ENCODE assay signal across 17 mouse cellular contexts in the genomic region with DNA sequence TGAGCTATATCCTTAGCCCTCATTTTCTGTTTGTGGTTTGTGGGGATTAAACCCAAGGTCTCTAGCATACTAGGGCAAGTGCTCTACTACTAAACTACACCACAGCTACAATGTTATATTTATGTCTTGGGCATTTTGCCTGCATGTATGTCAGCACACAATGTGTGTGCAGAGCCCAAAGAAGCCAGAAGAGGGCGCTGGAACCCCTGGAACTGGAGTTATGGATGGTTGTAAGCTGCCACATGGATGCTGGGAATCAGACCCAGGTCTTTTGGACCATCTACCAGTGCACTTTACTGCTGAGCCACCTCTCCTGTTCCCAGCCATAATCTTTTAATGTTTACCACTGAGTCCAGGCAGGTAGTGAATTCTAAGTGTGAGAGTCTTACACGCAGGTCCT. TPM values are rescaled to one million over a fixed set of nuclear protein-coding genes. Genes with fewer than 3 reads are reported as not detected.
DNase-seq lines count a peak whose midpoint lies in the region; ATAC-seq and TF ChIP-seq lines count a peak whose summit lies in the region.
"Had no signal": no experiment of that assay in that cellular context is flagged by ENCODE, and none has a peak within 500 bp of the region (broad histone marks: within the 10 kb centered on the region; RNA-seq: fewer than 3 reads in every experiment).

No protein-coding gene starts in this region.

- no peak for TF ChIP-seq EP300 in stomach, postnatal 0 days (optimal IDR thresholded peaks at IDR 0.05)

- DNase-seq in CD4-positive, CD25-positive, alpha-beta regulatory T cell, adult 2 months (ENCODE audit: low read depth, low spot score): peak; percentile 37
- peak; percentile 37 for DNase-seq in midbrain, embryonic 11.5 days (ENCODE audit: low spot score, missing footprints)
- no peak for DNase-seq in midbrain, embryonic 10.5 days (ENCODE audit: low spot score)
- DNase-seq in stomach, postnatal 0 days (ENCODE audit: low spot score): peak; percentile 13
- no peak for DNase-seq in spleen, postnatal 14 days (ENCODE audit: low spot score in 2 of 2)
- DNase-seq: adrenal gland, adult 2 months; kidney, postnatal 10 days; layer of hippocampus, adult 9-11 months; retina, postnatal 1 day had no signal

- H3K4me2 ChIP-seq in intestine, postnatal 0 days (replicated peaks; ENCODE audit: low read depth): no peak overlapping the region
- no peak overlapping the region for H3K4me2 ChIP-seq in intestine, embryonic 16.5 days (ENCODE audit: low read depth, low read length)
- no peak overlapping the region for H3K4me2 ChIP-seq in midbrain, embryonic 11.5 days
- H3K4me2 ChIP-seq in stomach, postnatal 0 days (replicated peaks; ENCODE audit: low read depth): no peak overlapping the region
- H3K4me2 ChIP-seq: embryonic facial prominence, embryonic 12.5 days; forebrain, embryonic 15.5 days; lung, embryonic 15.5 days; midbrain, embryonic 15.5 days had no signal

- TF ChIP-seq CTCF in intestine, postnatal 0 days (IDR thresholded peaks at IDR 0.05; ENCODE audit: low read depth): peak; percentile 24; the same call in 1 of the 2 replicates
- peak; percentile 46 for TF ChIP-seq CTCF in stomach, postnatal 0 days (IDR thresholded peaks at IDR 0.05; ENCODE audit: low read depth)

- ATAC-seq in CD4-positive, CD25-positive, alpha-beta regulatory T cell, adult 4 months: no peak
- no peak for ATAC-seq in intestine, postnatal 0 days
- ATAC-seq in intestine, embryonic 16.5 days: no peak
- ATAC-seq in midbrain, embryonic 11.5 days (ENCODE audit: low FRiP score): no peak
- no peak for ATAC-seq in stomach, postnatal 0 days (ENCODE audit: low FRiP score, low TSS enrichment)
- ATAC-seq: forebrain, embryonic 15.5 days; inflammation-experienced regulatory T-cells, adult 6 months; midbrain, embryonic 15.5 days had no signal

- H3K36me3 ChIP-seq in intestine, postnatal 0 days (ENCODE audit: control insufficient read depth, insufficient read depth): no peaks in the 10 kb centered on the region
- H3K36me3 ChIP-seq in intestine, embryonic 16.5 days (ENCODE audit: control insufficient read depth, insufficient read depth, low read length): no peaks in the 10 kb centered on the region
- no peaks in the 10 kb centered on the region for H3K36me3 ChIP-seq in midbrain, embryonic 11.5 days (ENCODE audit: control insufficient read depth, insufficient read depth, low read length)
- no peaks in the 10 kb centered on the region for H3K36me3 ChIP-seq in midbrain, embryonic 10.5 days
- no peaks in the 10 kb centered on the region for H3K36me3 ChIP-seq in stomach, postnatal 0 days (ENCODE audit: control insufficient read depth, insufficient read depth, low read length)
- H3K36me3 ChIP-seq: embryonic facial prominence, embryonic 12.5 days; forebrain, embryonic 15.5 days; lung, embryonic 15.5 days; midbrain, embryonic 15.5 days had no signal

- H3K4me1 ChIP-seq in intestine, postnatal 0 days (replicated peaks; ENCODE audit: control insufficient read depth, insufficient read depth, low read length): no peaks in the 10 kb centered on the region
- H3K4me1 ChIP-seq in intestine, embryonic 16.5 days (ENCODE audit: control insufficient read depth, insufficient read depth, low read length): no peaks in the 10 kb centered on the region
- H3K4me1 ChIP-seq in midbrain, embryonic 11.5 days (ENCODE audit: control insufficient read depth, insufficient read depth, low read length): no peaks in the 10 kb centered on the region
- no peaks in the 10 kb centered on the region for H3K4me1 ChIP-seq in midbrain, embryonic 10.5 days
- no peaks in the 10 kb centered on the region for H3K4me1 ChIP-seq in stomach, postnatal 0 days (replicated peaks; ENCODE audit: control insufficient read depth, insufficient read depth)
- H3K4me1 ChIP-seq: embryonic facial prominence, embryonic 12.5 days; forebrain, embryonic 15.5 days; lung, embryonic 15.5 days; midbrain, embryonic 15.5 days had no signal

- no peak overlapping the region for H3K27ac ChIP-seq in intestine, postnatal 0 days (ENCODE audit: low read depth, low read length)
- H3K27ac ChIP-seq in intestine, embryonic 16.5 days (ENCODE audit: low read length): no peak overlapping the region
- no peak overlapping the region for H3K27ac ChIP-seq in midbrain, embryonic 11.5 days (ENCODE audit: low read depth, low read length)
- no peak overlapping the region for H3K27ac ChIP-seq in midbrain, embryonic 10.5 days (replicated peaks)
- H3K27ac ChIP-seq in stomach, postnatal 0 days (replicated peaks): no peak overlapping the region
- H3K27ac ChIP-seq: embryonic facial prominence, embryonic 12.5 days; forebrain, embryonic 15.5 days; lung, embryonic 15.5 days; midbrain, embryonic 15.5 days had no signal

- no peak overlapping the region for H3K9ac ChIP-seq in intestine, postnatal 0 days (ENCODE audit: low read depth, low read length)
- no peak overlapping the region for H3K9ac ChIP-seq in intestine, embryonic 16.5 days (ENCODE audit: low read depth, low read length)
- H3K9ac ChIP-seq in midbrain, embryonic 11.5 days (ENCODE audit: low read length): no peak overlapping the region
- no peak overlapping the region for H3K9ac ChIP-seq in stomach, postnatal 0 days (ENCODE audit: low read length)
- H3K9ac ChIP-seq: embryonic facial prominence, embryonic 12.5 days; forebrain, embryonic 15.5 days; lung, embryonic 15.5 days; midbrain, embryonic 15.5 days had no signal

- no peaks in the 10 kb centered on the region; the same call in 1 of the 2 replicates for H3K27me3 ChIP-seq in intestine, postnatal 0 days (replicated peaks; ENCODE audit: control insufficient read depth, insufficient read depth, low read length)
- H3K27me3 ChIP-seq in intestine, embryonic 16.5 days (replicated peaks; ENCODE audit: control insufficient read depth, insufficient read depth, low read length): no peaks in the 10 kb centered on the region
- H3K27me3 ChIP-seq in midbrain, embryonic 11.5 days (ENCODE audit: control insufficient read depth, insufficient read depth, low read length): no peaks in the 10 kb centered on the region
- H3K27me3 ChIP-seq in midbrain, embryonic 10.5 days (ENCODE audit: low read depth, poor library complexity, severe bottlenecking): no peaks in the 10 kb centered on the region
- no peaks in the 10 kb centered on the region for H3K27me3 ChIP-seq in stomach, postnatal 0 days (ENCODE audit: control insufficient read depth, insufficient read depth, low read length)
- H3K27me3 ChIP-seq: embryonic facial prominence, embryonic 12.5 days; forebrain, embryonic 15.5 days; lung, embryonic 15.5 days; midbrain, embryonic 15.5 days had no signal

- WGBS in intestine, postnatal 0 days: 51% methylated on average over 2 of the region's 2 CpGs
- WGBS in intestine, embryonic 16.5 days: 50% methylated on average over 2 of the region's 2 CpGs
- WGBS in midbrain, embryonic 11.5 days: 52% methylated on average over 2 of the region's 2 CpGs
- 49% methylated on average over 2 of the region's 2 CpGs for WGBS in midbrain, embryonic 10.5 days
- 52% methylated on average over 2 of the region's 2 CpGs for WGBS in stomach, postnatal 0 days

- H3K9me3 ChIP-seq in intestine, postnatal 0 days (ENCODE audit: control insufficient read depth): no peaks in the 10 kb centered on the region
- H3K9me3 ChIP-seq in intestine, embryonic 16.5 days (ENCODE audit: control insufficient read depth, low read length): no peaks in the 10 kb centered on the region
- H3K9me3 ChIP-seq in midbrain, embryonic 11.5 days (ENCODE audit: control insufficient read depth, low read length): no peaks in the 10 kb centered on the region
- no peaks in the 10 kb centered on the region for H3K9me3 ChIP-seq in midbrain, embryonic 10.5 days (replicated peaks)
- no peaks in the 10 kb centered on the region for H3K9me3 ChIP-seq in stomach, postnatal 0 days (ENCODE audit: control insufficient read depth, low read length)
- H3K9me3 ChIP-seq: embryonic facial prominence, embryonic 12.5 days; forebrain, embryonic 15.5 days; lung, embryonic 15.5 days; midbrain, embryonic 15.5 days had no signal

- H3K4me3 ChIP-seq in intestine, postnatal 0 days (ENCODE audit: low read depth, low read length): no peak overlapping the region
- no peak overlapping the region for H3K4me3 ChIP-seq in intestine, embryonic 16.5 days (ENCODE audit: low read length)
- H3K4me3 ChIP-seq in midbrain, embryonic 11.5 days (ENCODE audit: low read depth, low read length): no peak overlapping the region
- H3K4me3 ChIP-seq in midbrain, embryonic 10.5 days: no peak overlapping the region
- no peak overlapping the region for H3K4me3 ChIP-seq in stomach, postnatal 0 days (ENCODE audit: low read depth, low read length)
- H3K4me3 ChIP-seq: embryonic facial prominence, embryonic 12.5 days; forebrain, embryonic 15.5 days; lung, embryonic 15.5 days; midbrain, embryonic 15.5 days had no signal

RNA-seq across cellular contexts. Expression of a gene that starts 13.2 kb away (rescaled TPM):
- under 1 TPM; 0.43 to 0.78 TPM for polyA plus RNA-seq in CD4-positive, CD25-positive, alpha-beta regulatory T cell, adult 4 months (2017; shearing (Covaris generic))
- polyA plus RNA-seq in intestine, postnatal 0 days (2015; fragmentation: Nextera tagmentation; extraction: Ambion mirVana): 1.1 and 1.3 TPM in 2 replicates
- polyA plus RNA-seq in intestine, embryonic 16.5 days (2015; fragmentation: Nextera tagmentation; extraction: Ambion mirVana): 1.1 and 1.3 TPM in 2 replicates
- polyA plus RNA-seq in midbrain, embryonic 11.5 days (2014; fragmentation: Nextera tagmentation; extraction: Ambion mirVana): 7.0 and 12.0 TPM in 2 replicates
- polyA plus RNA-seq in midbrain, embryonic 10.5 days (2016; fragmentation: Nextera tagmentation; extraction: Ambion mirVana): 10.4 and 13.3 TPM in 2 replicates
- 9.7 and 10.8 TPM in 2 replicates for polyA plus RNA-seq in stomach, postnatal 0 days (2015; fragmentation: Nextera tagmentation; extraction: Ambion mirVana)

RNA-seq across cellular contexts. Expression of a gene that starts 20.5 kb away (rescaled TPM):
- 10 to 100 TPM in 1 of 2 experiments, 1 to 10 TPM in 1; 8.0 to 14.1 TPM for polyA plus RNA-seq in CD4-positive, CD25-positive, alpha-beta regulatory T cell, adult 4 months (2017; shearing (Covaris generic))
- 1.4 and 1.6 TPM in 2 replicates for polyA plus RNA-seq in intestine, postnatal 0 days (2015; fragmentation: Nextera tagmentation; extraction: Ambion mirVana)
- polyA plus RNA-seq in intestine, embryonic 16.5 days (2015; fragmentation: Nextera tagmentation; extraction: Ambion mirVana): 2.2 and 2.6 TPM in 2 replicates
- polyA plus RNA-seq in midbrain, embryonic 11.5 days (2014; fragmentation: Nextera tagmentation; extraction: Ambion mirVana): 3.5 and 4.3 TPM in 2 replicates
- 2.1 and 2.6 TPM in 2 replicates for polyA plus RNA-seq in midbrain, embryonic 10.5 days (2016; fragmentation: Nextera tagmentation; extraction: Ambion mirVana)
- polyA plus RNA-seq in stomach, postnatal 0 days (2015; fragmentation: Nextera tagmentation; extraction: Ambion mirVana): 1.1 TPM in 2 replicates

RNA-seq across cellular contexts. Expression of a gene that starts 42.9 kb away (rescaled TPM):
- 10 to 100 TPM; 63.5 to 80.3 TPM for polyA plus RNA-seq in CD4-positive, CD25-positive, alpha-beta regulatory T cell, adult 4 months (2017; shearing (Covaris generic))
- 122 and 123 TPM in 2 replicates for polyA plus RNA-seq in intestine, postnatal 0 days (2015; fragmentation: Nextera tagmentation; extraction: Ambion mirVana)
- 120 and 135 TPM in 2 replicates for polyA plus RNA-seq in intestine, embryonic 16.5 days (2015; fragmentation: Nextera tagmentation; extraction: Ambion mirVana)
- polyA plus RNA-seq in midbrain, embryonic 11.5 days (2014; fragmentation: Nextera tagmentation; extraction: Ambion mirVana): 13.4 and 19.0 TPM in 2 replicates
- polyA plus RNA-seq in midbrain, embryonic 10.5 days (2016; fragmentation: Nextera tagmentation; extraction: Ambion mirVana): 20.5 and 21.7 TPM in 2 replicates
- 44.2 TPM in 2 replicates for polyA plus RNA-seq in stomach, postnatal 0 days (2015; fragmentation: Nextera tagmentation; extraction: Ambion mirVana)

RNA-seq across cellular contexts. Expression of a gene that starts 57.6 kb away (rescaled TPM):
- polyA plus RNA-seq in CD4-positive, CD25-positive, alpha-beta regulatory T cell, adult 4 months (2017; shearing (Covaris generic)): 1 to 10 TPM; 2.9 to 4.6 TPM
- polyA plus RNA-seq in intestine, postnatal 0 days (2015; fragmentation: Nextera tagmentation; extraction: Ambion mirVana): 7.9 and 8.9 TPM in 2 replicates
- 11.9 and 12.1 TPM in 2 replicates for polyA plus RNA-seq in intestine, embryonic 16.5 days (2015; fragmentation: Nextera tagmentation; extraction: Ambion mirVana)
- polyA plus RNA-seq in midbrain, embryonic 11.5 days (2014; fragmentation: Nextera tagmentation; extraction: Ambion mirVana): 13.4 and 16.1 TPM in 2 replicates
- 16.0 and 18.6 TPM in 2 replicates for polyA plus RNA-seq in midbrain, embryonic 10.5 days (2016; fragmentation: Nextera tagmentation; extraction: Ambion mirVana)
- polyA plus RNA-seq in stomach, postnatal 0 days (2015; fragmentation: Nextera tagmentation; extraction: Ambion mirVana): 5.9 and 6.6 TPM in 2 replicates

Comparison
In these comparisons a context has a peak if more than half of its experiments do, and no peak if none do; other contexts are left out.
1. DNase-seq: peak in CD4-positive, CD25-positive, alpha-beta regulatory T cell, adult 2 months (single experiment), midbrain, embryonic 11.5 days (single experiment) and stomach, postnatal 0 days (single experiment); none in midbrain, embryonic 10.5 days (single experiment) and spleen, postnatal 14 days (0 of 2).